Mouse (Mus musculus): Measurements from ENCODE around the gene Ube2h. TPM values are rescaled to one million over a fixed set of nuclear protein-coding genes. Genes with fewer than 3 reads are reported as not detected.

Gene Ube2h
- 30.2 and 30.7 TPM in 2 replicates for polyA plus RNA-seq (2015; fragmentation: Nextera tagmentation; extraction: Ambion mirVana)

DNA sequence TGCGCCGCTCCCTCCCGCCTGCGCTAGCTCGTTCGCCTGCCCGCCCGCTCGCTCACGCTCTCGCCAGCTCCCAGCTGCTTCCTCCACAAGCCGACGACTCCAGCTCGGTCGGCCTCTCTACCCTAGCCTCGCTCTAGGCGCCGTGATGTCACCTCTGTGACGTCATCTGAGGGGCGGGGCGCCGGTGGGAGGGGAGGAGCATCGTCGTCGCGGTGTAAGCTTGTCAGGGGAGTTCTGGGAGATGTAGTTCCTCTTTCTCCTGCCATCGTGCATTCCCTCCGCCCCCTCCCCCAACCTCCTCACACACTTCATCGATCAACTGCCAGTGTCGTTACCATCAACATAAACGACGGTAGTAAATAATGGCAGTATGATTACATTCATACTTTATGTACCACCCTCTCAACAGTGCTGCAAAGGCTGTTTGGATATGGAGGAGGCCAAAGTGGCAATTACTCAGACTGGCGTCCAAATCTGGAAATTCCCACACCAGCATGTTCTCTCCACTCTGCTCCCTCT is at the start of gene Ube2h:
TSS of gene Ube2h (minus strand) at position 141 of the 519 bp plus-strand sequence.
- Histone ChIP-seq H3K4me3 (ENCODE audit: low read length) (peak within 1 kb of the TSS; percentile 67), H3K36me3 (ENCODE audit: control insufficient read depth, insufficient read depth, low read length) (no peaks in the 10 kb centered on the region), H3K27ac (ENCODE audit: low read length) (peak within 1 kb of the TSS; percentile 87), H3K4me2 (ENCODE audit: low read depth, low read length) (peak within 1 kb of the TSS; percentile 78), H3K9me3 (ENCODE audit: control insufficient read depth, low read length) (no peaks in the 10 kb centered on the region), H3K9ac (ENCODE audit: low read depth, low read length) (peak within 1 kb of the TSS; percentile 79), H3K27me3 (replicated peaks; ENCODE audit: control insufficient read depth, insufficient read depth, low read length) (no peaks in the 10 kb centered on the region), H3K4me1 (ENCODE audit: control insufficient read depth, insufficient read depth, low read length) (peaks cover 38% of the 10 kb centered on the region)
- ATAC-seq: peak; percentile 84
- 1% methylated on average over 31 of the region's 33 CpGs for WGBS

DNA sequence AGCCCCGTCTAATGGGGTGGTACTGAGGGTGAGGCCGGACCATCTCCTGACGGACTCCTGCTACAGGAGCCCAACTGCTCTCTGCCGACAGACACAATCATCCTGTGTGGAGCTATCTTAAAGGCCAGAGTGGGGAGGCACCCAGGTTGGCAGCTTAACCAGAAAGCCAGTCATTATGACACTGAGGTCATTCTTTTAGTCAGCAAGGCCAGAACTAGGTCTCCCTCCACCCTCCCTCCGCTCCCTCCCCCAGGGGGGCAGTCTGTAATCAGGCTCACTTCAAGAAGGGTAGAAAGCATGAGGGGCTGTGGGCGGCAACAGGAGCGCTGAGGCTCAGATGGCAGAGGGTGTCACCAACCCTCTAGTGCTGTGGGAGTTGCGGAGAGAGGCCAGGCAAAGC is 49.3 kb upstream of the Ube2h start:
- WGBS: 81% methylated on average over 8 of the region's 8 CpGs
- no peak overlapping the region for H3K4me2 ChIP-seq (ENCODE audit: low read depth, low read length)
- no peaks in the 10 kb centered on the region for H3K9me3 ChIP-seq (ENCODE audit: control insufficient read depth, low read length)
- no peak overlapping the region for H3K27ac ChIP-seq (ENCODE audit: low read length)
- ATAC-seq: no peak
- no peak overlapping the region for H3K4me3 ChIP-seq (ENCODE audit: low read length)
- H3K36me3 ChIP-seq (ENCODE audit: control insufficient read depth, insufficient read depth, low read length): no peaks in the 10 kb centered on the region
- no peak overlapping the region for H3K9ac ChIP-seq (ENCODE audit: low read depth, low read length)
- no peaks in the 10 kb centered on the region for H3K4me1 ChIP-seq (ENCODE audit: control insufficient read depth, insufficient read depth, low read length)
- no peaks in the 10 kb centered on the region for H3K27me3 ChIP-seq (replicated peaks; ENCODE audit: control insufficient read depth, insufficient read depth, low read length)

DNA sequence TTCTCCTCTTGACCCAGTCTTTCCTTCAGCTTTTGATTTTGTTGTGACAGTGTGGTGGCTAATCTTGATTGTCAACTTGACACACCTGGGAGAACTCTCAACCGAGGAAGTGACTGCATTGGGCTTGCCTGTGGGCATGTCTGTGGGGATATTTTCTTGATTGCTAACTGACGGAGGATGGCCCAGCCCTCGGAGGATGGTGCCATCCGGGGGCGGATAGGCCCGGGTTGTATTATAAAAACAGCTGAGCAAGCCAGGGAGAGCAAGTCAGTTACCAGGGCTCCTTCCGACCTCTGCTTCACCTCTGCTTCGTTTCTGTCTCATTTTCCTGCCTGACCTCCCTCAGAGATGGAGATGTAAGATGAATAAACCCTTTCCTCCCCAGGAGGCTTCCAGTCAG is 48.4 kb upstream of the Ube2h start:
- Histone ChIP-seq H3K27me3 (replicated peaks; ENCODE audit: control insufficient read depth, insufficient read depth, low read length) (no peaks in the 10 kb centered on the region), H3K4me1 (ENCODE audit: control insufficient read depth, insufficient read depth, low read length) (no peaks in the 10 kb centered on the region), H3K9ac (ENCODE audit: low read depth, low read length) (no peak overlapping the region), H3K4me2 (ENCODE audit: low read depth, low read length) (no peak overlapping the region), H3K27ac (ENCODE audit: low read length) (no peak overlapping the region), H3K9me3 (ENCODE audit: control insufficient read depth, low read length) (no peaks in the 10 kb centered on the region), H3K4me3 (ENCODE audit: low read length) (no peak overlapping the region), H3K36me3 (ENCODE audit: control insufficient read depth, insufficient read depth, low read length) (no peaks in the 10 kb centered on the region)
- 47% methylated on average over 8 of the region's 8 CpGs for WGBS
- ATAC-seq: no peak

DNA sequence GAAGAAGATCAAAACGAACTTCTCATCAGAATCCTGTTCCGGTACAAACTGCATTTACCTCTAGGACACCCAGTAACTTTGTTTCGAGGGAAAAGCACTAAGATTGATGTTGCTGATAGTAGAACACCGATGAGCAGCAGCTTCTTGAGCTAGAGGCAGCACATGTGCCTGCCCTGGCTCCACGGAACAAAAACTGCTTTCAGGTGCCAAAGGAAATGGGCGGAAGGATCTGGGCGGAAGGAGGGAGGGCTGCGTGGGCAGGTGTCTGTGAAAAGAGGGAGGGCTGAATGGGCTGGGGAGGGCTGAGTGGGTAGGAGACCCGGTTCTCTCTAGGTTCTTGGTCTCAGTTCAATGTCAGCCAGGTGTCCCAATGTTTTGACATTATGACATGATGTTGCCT is 47.0 kb upstream of the Ube2h start:
- Histone ChIP-seq H3K9me3 (ENCODE audit: control insufficient read depth, low read length) (no peaks in the 10 kb centered on the region), H3K4me1 (ENCODE audit: control insufficient read depth, insufficient read depth, low read length) (no peaks in the 10 kb centered on the region), H3K36me3 (ENCODE audit: control insufficient read depth, insufficient read depth, low read length) (no peaks in the 10 kb centered on the region), H3K4me2 (ENCODE audit: low read depth, low read length) (no peak overlapping the region), H3K4me3 (ENCODE audit: low read length) (no peak overlapping the region), H3K9ac (ENCODE audit: low read depth, low read length) (no peak overlapping the region), H3K27me3 (replicated peaks; ENCODE audit: control insufficient read depth, insufficient read depth, low read length) (no peaks in the 10 kb centered on the region), H3K27ac (ENCODE audit: low read length) (no peak overlapping the region)
- ATAC-seq: no peak
- 70% methylated on average over 9 of the region's 9 CpGs for WGBS

DNA sequence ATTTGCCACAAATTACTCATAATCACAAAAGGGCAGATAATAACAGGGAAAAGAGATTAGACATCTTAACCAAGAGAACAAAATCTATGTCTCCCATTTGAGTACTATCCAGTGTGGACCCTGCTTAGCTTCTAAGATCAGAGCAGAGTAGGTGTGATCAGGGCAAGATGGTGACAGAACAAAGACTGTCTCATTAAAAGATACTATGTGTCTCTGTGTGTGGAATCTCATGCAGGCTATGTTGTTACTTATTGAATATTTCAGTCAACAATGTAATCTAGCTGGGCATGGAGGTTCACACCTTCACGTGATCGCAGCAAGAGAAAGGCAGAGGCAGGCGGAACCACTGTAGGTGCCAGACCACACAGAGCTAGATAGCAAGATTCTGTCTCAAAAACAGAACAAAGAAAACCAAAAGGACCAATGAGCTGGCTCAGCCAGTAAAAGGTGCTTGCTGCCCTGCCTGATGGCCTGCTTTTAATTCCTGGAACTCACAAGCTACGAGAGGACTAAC is 43.0 kb upstream of the Ube2h start:
- 88% methylated on average over 4 of the region's 4 CpGs for WGBS
- Histone ChIP-seq H3K4me2 (ENCODE audit: low read depth, low read length) (no peak overlapping the region), H3K9ac (ENCODE audit: low read depth, low read length) (no peak overlapping the region), H3K36me3 (ENCODE audit: control insufficient read depth, insufficient read depth, low read length) (no peaks in the 10 kb centered on the region), H3K4me1 (ENCODE audit: control insufficient read depth, insufficient read depth, low read length) (no peaks in the 10 kb centered on the region), H3K27ac (ENCODE audit: low read length) (no peak overlapping the region), H3K9me3 (ENCODE audit: control insufficient read depth, low read length) (no peaks in the 10 kb centered on the region), H3K4me3 (ENCODE audit: low read length) (no peak overlapping the region), H3K27me3 (replicated peaks; ENCODE audit: control insufficient read depth, insufficient read depth, low read length) (no peaks in the 10 kb centered on the region)
- ATAC-seq: no peak

DNA sequence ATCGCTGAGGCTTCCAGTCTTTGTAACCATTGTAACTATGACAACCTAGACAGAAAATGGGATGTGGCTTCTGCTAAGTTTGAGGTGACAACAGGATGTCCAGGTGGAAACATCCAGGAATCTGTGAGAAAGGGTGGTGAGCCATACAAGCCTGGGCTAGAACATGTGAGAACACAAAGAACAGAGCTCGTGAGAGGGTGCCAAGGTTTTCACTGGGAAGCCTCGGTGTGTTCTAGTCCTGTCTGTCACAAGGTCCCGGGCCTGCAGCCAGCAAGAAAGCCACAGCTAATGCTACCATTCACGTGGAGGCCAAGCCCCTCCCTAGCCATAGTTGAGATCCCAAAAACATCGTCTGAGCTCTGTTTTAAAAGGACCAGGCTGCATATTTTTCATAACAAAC is 42.4 kb upstream of the Ube2h start:
- Histone ChIP-seq H3K4me1 (ENCODE audit: control insufficient read depth, insufficient read depth, low read length) (no peaks in the 10 kb centered on the region), H3K9ac (ENCODE audit: low read depth, low read length) (no peak overlapping the region), H3K36me3 (ENCODE audit: control insufficient read depth, insufficient read depth, low read length) (no peaks in the 10 kb centered on the region), H3K27me3 (replicated peaks; ENCODE audit: control insufficient read depth, insufficient read depth, low read length) (no peaks in the 10 kb centered on the region), H3K4me3 (ENCODE audit: low read length) (no peak overlapping the region), H3K27ac (ENCODE audit: low read length) (no peak overlapping the region), H3K9me3 (ENCODE audit: control insufficient read depth, low read length) (no peaks in the 10 kb centered on the region), H3K4me2 (ENCODE audit: low read depth, low read length) (no peak overlapping the region)
- ATAC-seq: no peak
- WGBS: 65% methylated on average over 6 of the region's 6 CpGs

DNA sequence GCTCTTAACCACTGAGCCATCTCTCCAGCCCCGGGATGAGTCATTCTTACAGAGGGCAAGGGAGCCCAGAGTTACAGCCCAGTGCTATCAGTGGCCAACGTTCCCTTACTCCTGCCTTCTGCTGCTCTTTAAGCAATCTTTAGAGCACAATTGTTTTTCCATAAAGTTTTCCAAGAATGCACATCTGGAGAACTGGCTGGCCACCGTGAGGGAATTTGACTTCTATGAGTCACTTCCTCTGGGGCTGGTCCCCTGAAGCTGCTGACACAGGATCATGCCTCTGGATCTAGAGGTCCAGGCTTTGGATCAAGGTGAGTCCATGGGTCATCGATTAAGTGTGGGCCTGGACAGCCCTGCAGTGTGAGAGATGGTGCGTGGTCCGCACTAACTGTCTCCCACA is 39.7 kb upstream of the Ube2h start:
- Histone ChIP-seq H3K4me3 (ENCODE audit: low read length) (no peak overlapping the region), H3K4me1 (ENCODE audit: control insufficient read depth, insufficient read depth, low read length) (no peaks in the 10 kb centered on the region), H3K27ac (ENCODE audit: low read length) (no peak overlapping the region), H3K4me2 (ENCODE audit: low read depth, low read length) (no peak overlapping the region), H3K9ac (ENCODE audit: low read depth, low read length) (no peak overlapping the region), H3K36me3 (ENCODE audit: control insufficient read depth, insufficient read depth, low read length) (no peaks in the 10 kb centered on the region), H3K9me3 (ENCODE audit: control insufficient read depth, low read length) (no peaks in the 10 kb centered on the region), H3K27me3 (replicated peaks; ENCODE audit: control insufficient read depth, insufficient read depth, low read length) (no peaks in the 10 kb centered on the region)
- 76% methylated on average over 6 of the region's 6 CpGs for WGBS
- ATAC-seq: no peak

DNA sequence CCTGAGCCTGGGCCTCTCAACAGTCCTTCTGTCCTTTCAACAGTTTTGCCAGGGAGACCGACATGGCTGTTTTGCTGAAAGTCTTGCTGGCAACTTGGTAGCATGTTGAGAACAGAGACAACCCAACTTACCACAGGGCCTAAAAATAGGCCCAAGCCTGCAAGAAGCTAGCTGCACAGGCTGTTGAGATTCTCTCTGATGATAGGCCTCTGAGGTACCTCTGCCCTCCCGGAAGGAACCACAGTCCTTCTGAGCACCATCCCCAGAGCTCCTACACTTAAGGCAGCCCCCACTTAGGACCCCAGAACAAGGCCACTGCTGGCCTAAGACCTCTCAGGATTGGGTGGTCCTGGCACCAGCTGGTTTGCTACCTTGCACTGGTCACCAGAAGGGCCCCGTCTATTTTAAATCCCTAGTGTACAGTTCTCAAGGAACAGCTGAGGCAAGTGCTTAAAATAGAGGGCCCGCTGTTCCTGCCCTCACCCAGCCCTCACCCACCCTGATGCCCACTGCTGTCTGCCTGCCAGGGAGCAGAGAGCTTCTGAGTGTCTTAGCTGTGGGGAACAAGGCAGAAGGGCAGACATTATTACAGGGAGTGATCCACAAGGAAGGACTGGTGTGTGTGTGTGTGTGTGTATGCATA is 36.0 kb upstream of the Ube2h start:
- ATAC-seq: no peak
- Histone ChIP-seq H3K27ac (ENCODE audit: low read length) (no peak overlapping the region), H3K36me3 (ENCODE audit: control insufficient read depth, insufficient read depth, low read length) (no peaks in the 10 kb centered on the region), H3K9me3 (ENCODE audit: control insufficient read depth, low read length) (no peaks in the 10 kb centered on the region), H3K4me3 (ENCODE audit: low read length) (no peak overlapping the region), H3K9ac (ENCODE audit: low read depth, low read length) (no peak overlapping the region), H3K4me1 (ENCODE audit: control insufficient read depth, insufficient read depth, low read length) (no peaks in the 10 kb centered on the region), H3K27me3 (replicated peaks; ENCODE audit: control insufficient read depth, insufficient read depth, low read length) (no peaks in the 10 kb centered on the region), H3K4me2 (ENCODE audit: low read depth, low read length) (no peak overlapping the region)
- 80% methylated on average over 4 of the region's 4 CpGs for WGBS

DNA sequence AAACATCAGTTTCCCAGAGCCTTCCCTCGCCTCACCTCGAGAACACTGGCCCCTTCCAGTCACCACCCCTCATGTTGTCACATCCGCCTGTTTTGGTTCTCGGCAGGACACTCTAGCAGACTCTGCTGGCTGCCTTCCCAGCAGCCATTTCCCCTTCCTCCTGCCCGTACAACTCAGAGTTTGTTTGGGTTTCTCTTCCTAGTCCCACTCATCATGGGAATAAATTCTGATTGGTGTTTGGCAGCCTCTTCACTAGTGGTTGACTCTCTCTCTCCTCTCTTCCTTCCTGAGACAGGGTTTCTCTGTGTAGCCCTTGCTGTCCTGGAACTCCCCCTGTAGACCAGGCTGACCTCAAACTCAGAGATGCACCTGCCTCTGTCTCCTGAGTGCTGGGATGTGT is 32.6 kb upstream of the Ube2h start:
- Histone ChIP-seq H3K9me3 (ENCODE audit: control insufficient read depth, low read length) (no peaks in the 10 kb centered on the region), H3K27ac (ENCODE audit: low read length) (peak overlapping the region; percentile 59), H3K27me3 (replicated peaks; ENCODE audit: control insufficient read depth, insufficient read depth, low read length) (no peaks in the 10 kb centered on the region), H3K9ac (ENCODE audit: low read depth, low read length) (no peak overlapping the region), H3K4me2 (ENCODE audit: low read depth, low read length) (0 out of 2 replicates have a peak overlapping the region, but pooled peaks have one; percentile 4), H3K36me3 (ENCODE audit: control insufficient read depth, insufficient read depth, low read length) (no peaks in the 10 kb centered on the region), H3K4me1 (ENCODE audit: control insufficient read depth, insufficient read depth, low read length) (no peaks in the 10 kb centered on the region), H3K4me3 (ENCODE audit: low read length) (no peak overlapping the region)
- 26% methylated on average over 5 of the region's 5 CpGs for WGBS
- ATAC-seq: peak; percentile 83

Measured in intestine, embryonic 16.5 days (tissue).